Mouse (Mus musculus) embryonic facial prominence, embryonic 12.5 days (tissue): ENCODE data around the gene Taok3. TPM values are rescaled to one million over a fixed set of nuclear protein-coding genes. Genes with fewer than 3 reads are reported as not detected.

Experiments used
- ATAC-seq: fragments of 200-750 bp; cut with Nextera tagmentation; 2 replicates; pipeline ENCODE4 v1.8.0; 2017; ENCODE audit not compliant: insufficient number of reproducible peaks, insufficient read depth, low FRiP score, low TSS enrichment
- H3K27ac ChIP-seq: fragments of 300-500 bp; sonication (generic); 2 replicates; pipeline ENCODE4 v1.5.1; 2016; ENCODE audit warnings: mild to moderate bottlenecking
- H3K27me3 ChIP-seq: fragments of 300-500 bp; sonication (generic); 2 replicates; pipeline ENCODE4 v1.6.1; 2016; ENCODE audit warnings: mild to moderate bottlenecking, moderate library complexity
- H3K36me3 ChIP-seq: fragments of 300-500 bp; sonication (generic); 2 replicates; pipeline ENCODE4 v1.6.1; 2016; ENCODE audit warnings: mild to moderate bottlenecking
- H3K4me1 ChIP-seq: fragments of 300-500 bp; sonication (generic); 2 replicates; pipeline ENCODE4 v1.6.1; 2016
- H3K4me2 ChIP-seq: fragments of 300-500 bp; sonication (generic); replicated peaks from 2 replicates; pipeline ENCODE4 v1.6.1; 2016; ENCODE audit warnings: mild to moderate bottlenecking, moderate library complexity
- H3K4me3 ChIP-seq: fragments of 300-500 bp; sonication (generic); 2 replicates; pipeline ENCODE4 v1.5.1; 2016; ENCODE audit warnings: mild to moderate bottlenecking
- H3K9ac ChIP-seq: fragments of 300-500 bp; sonication (generic); 2 replicates; pipeline ENCODE4 v1.6.1; 2016; ENCODE audit warnings: mild to moderate bottlenecking, moderate library complexity
- H3K9me3 ChIP-seq: fragments of 300-500 bp; sonication (generic); 2 replicates; pipeline ENCODE4 v1.6.1; 2016; ENCODE audit warnings: mild to moderate bottlenecking, moderate library complexity
- WGBS: fragments of 180-500 bp; shearing (Covaris S2); methylation state at CpG from one replicate; pipeline ENCODE4 v1.1.7; 2016; 5-methylcytosine and 5-hydroxymethylcytosine counted together
- polyA plus RNA-seq: library from polyadenylated mRNA; unstranded; fragments of >200 nt; fragmentation: Nextera tagmentation; extraction: Ambion mirVana; gene quantifications from 2 replicates; pipeline ENCODE4 v1.2.1, GENCODE M21; 2016

Taok3 gene
- polyA plus RNA-seq, 1 experiment from 2014 or later: 12.1 TPM

DNA sequence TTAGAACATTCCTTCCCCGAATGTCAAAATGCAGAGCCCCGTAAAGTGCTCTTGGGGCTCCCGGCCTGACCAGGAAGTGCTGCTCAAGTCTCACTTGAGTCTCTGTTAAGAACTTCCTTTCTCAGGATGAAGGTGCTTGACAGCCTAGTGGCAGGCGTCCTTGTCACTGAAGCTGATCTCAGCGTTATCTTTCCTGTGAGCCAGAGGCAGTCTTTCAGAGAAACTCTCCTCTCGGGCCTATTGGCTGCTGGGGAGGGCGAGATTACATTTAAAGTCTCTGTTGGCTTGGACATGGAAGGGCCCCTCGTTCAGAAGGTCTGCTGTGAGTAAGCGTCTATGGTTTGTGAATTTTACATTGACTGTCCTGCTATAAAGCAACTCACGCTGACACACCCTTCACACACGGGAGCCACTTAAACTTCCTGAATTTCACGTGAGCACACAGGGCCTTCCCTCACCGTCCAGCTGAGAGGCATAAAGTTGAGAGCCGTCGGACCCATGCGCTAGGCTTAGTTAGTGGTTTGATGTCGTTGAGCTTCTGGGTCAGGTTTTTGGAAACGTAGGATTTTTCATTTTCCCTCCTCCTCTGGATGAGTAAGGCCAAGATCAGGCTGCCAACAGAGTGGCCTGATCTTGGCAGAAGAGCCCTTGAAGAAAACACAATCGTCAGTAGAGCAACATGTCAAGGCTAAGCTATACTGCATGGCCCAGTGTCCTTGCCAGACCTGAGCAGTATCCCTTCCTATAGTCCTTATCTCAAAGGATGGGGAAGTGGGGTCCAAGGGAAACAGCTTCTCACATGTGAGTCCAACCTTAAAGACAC is 14.3 kb downstream of the Taok3 start:
- H3K4me3 ChIP-seq: no peak overlapping the region
- no peak overlapping the region for H3K9ac ChIP-seq
- no peak overlapping the region for H3K27ac ChIP-seq
- H3K4me1 ChIP-seq: peaks cover 17% of the 10 kb centered on the region
- H3K36me3 ChIP-seq: no peaks in the 10 kb centered on the region
- H3K27me3 ChIP-seq: no peaks in the 10 kb centered on the region
- no peak overlapping the region for H3K4me2 ChIP-seq
- WGBS: 79% methylated on average over 19 of the region's 19 CpGs
- ATAC-seq: no peak
- H3K9me3 ChIP-seq: no peaks in the 10 kb centered on the region

DNA sequence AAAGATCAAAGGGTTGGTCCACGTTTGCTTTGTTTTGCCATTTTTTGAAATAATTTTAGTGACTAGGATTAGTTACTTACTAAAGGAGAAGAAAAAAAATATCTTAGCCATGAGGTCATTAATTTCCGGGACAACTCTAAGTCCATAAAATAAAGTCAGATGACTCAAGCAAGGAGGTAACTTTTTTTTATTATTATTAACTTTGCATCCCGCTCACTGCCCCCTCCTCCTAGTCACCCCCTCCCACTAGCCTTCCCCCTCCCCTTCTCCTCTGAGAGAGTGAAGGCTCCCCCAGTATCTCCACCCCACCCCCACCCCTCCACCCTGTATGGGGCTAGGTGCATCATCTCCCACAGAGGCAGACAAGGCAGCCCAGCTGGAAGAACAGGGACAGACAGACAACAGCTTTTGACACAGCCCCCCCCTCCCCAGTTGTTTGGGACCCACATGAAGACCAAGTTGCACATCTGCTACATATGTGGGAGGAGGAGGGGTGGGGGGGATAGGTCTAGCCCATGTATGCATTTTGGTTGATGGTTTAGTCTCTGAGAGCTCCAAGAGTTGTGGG is 15.0 kb downstream of the Taok3 start:
- ATAC-seq: no peak
- Histone ChIP-seq H3K27ac (no peak overlapping the region), H3K9ac (no peak overlapping the region), H3K9me3 (no peaks in the 10 kb centered on the region), H3K4me1 (peaks cover 17% of the 10 kb centered on the region), H3K27me3 (no peaks in the 10 kb centered on the region), H3K4me3 (no peak overlapping the region), H3K36me3 (no peaks in the 10 kb centered on the region), H3K4me2 (no peak overlapping the region)
- 70% methylated on average over 3 of the region's 3 CpGs for WGBS

DNA sequence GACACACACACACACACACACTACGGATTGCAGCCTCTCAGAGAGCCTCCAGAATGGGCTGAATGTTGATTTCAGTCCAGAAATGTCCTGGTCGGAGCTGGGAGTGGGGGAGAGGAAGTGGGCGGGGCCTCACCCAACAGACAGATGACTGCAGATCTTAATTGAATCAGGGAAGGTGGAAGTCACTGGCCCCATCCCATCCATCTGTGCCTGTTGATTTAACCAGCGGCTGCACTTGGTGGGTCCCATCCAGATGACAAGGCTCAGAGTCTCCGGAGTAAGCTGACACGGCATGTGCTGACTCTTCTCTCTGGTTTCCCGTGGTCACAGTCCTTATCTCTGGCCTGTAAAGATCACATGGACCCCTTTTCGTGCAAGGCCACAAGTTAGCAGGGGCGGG is 15.9 kb downstream of the Taok3 start:
- Histone ChIP-seq H3K9ac (no peak overlapping the region), H3K9me3 (no peaks in the 10 kb centered on the region), H3K4me1 (peaks cover 17% of the 10 kb centered on the region), H3K4me3 (no peak overlapping the region), H3K27ac (no peak overlapping the region), H3K4me2 (peak overlapping the region; percentile 22; the same call in 1 of the 2 replicates), H3K36me3 (no peaks in the 10 kb centered on the region), H3K27me3 (no peaks in the 10 kb centered on the region)
- WGBS: 19% methylated on average over 9 of the region's 9 CpGs
- ATAC-seq: peak; percentile 47; the same call in 1 of the 2 replicates

- no peaks in the 10 kb centered on the region for H3K9me3 ChIP-seq
- 80% methylated on average over 5 of the region's 5 CpGs for WGBS
- no peaks in the 10 kb centered on the region for H3K36me3 ChIP-seq
- H3K27ac ChIP-seq: no peak overlapping the region
- no peak overlapping the region for H3K9ac ChIP-seq
- H3K4me2 ChIP-seq: no peak overlapping the region
- H3K4me3 ChIP-seq: no peak overlapping the region
- peaks cover 17% of the 10 kb centered on the region for H3K4me1 ChIP-seq
- H3K27me3 ChIP-seq: no peaks in the 10 kb centered on the region
- ATAC-seq: no peak
Observed at GRCm38 (mm10) chr5:117136570-117136969, 16.6 kb downstream of the Taok3 start.

GRCm38 (mm10) chr5:117137011-117137410 is 17.1 kb downstream of the Taok3 start:
- Histone ChIP-seq H3K4me2 (no peak overlapping the region), H3K9me3 (no peaks in the 10 kb centered on the region), H3K9ac (no peak overlapping the region), H3K27ac (no peak overlapping the region), H3K4me1 (peaks cover 17% of the 10 kb centered on the region), H3K4me3 (no peak overlapping the region), H3K36me3 (no peaks in the 10 kb centered on the region), H3K27me3 (no peaks in the 10 kb centered on the region)
- WGBS: 69% methylated on average over 10 of the region's 10 CpGs
- no peak for ATAC-seq

GRCm38 (mm10) chr5:117137594-117137993 is 17.7 kb downstream of the Taok3 start:
- H3K9me3 ChIP-seq: no peaks in the 10 kb centered on the region
- 67% methylated on average over 8 of the region's 8 CpGs for WGBS
- H3K9ac ChIP-seq: no peak overlapping the region
- no peaks in the 10 kb centered on the region for H3K36me3 ChIP-seq
- no peak overlapping the region for H3K4me2 ChIP-seq
- ATAC-seq: no peak
- H3K4me1 ChIP-seq: peaks cover 17% of the 10 kb centered on the region
- no peaks in the 10 kb centered on the region for H3K27me3 ChIP-seq
- no peak overlapping the region for H3K27ac ChIP-seq
- H3K4me3 ChIP-seq: no peak overlapping the region

GRCm38 (mm10) chr5:117138295-117138988 is 18.5 kb downstream of the Taok3 start:
- no peak overlapping the region for H3K9ac ChIP-seq
- WGBS: 78% methylated on average over 11 of the region's 11 CpGs

GRCm38 (mm10) chr5:117139822-117140221 is 19.9 kb downstream of the Taok3 start:
- H3K4me1 ChIP-seq: peaks cover 17% of the 10 kb centered on the region
- whole genome bisulfite sequencing: 75% methylated on average over 8 of the region's 8 CpGs
- no peak overlapping the region for H3K4me2 ChIP-seq
- H3K27me3 ChIP-seq: no peaks in the 10 kb centered on the region
- no peak overlapping the region for H3K9ac ChIP-seq
- no peak overlapping the region for H3K4me3 ChIP-seq
- H3K27ac ChIP-seq: no peak overlapping the region
- ATAC-seq: no peak
- H3K36me3 ChIP-seq: no peaks in the 10 kb centered on the region
- no peaks in the 10 kb centered on the region for H3K9me3 ChIP-seq

More at GRCm38 (mm10) chr5:117138295-117138988, 18.5 kb downstream of the Taok3 start:
- H3K36me3 ChIP-seq: no peaks in the 10 kb centered on the region
- no peaks in the 10 kb centered on the region for H3K27me3 ChIP-seq
- no peak for ATAC-seq
- no peak overlapping the region for H3K4me3 ChIP-seq
- H3K4me1 ChIP-seq: peaks cover 17% of the 10 kb centered on the region
- no peaks in the 10 kb centered on the region for H3K9me3 ChIP-seq
- H3K27ac ChIP-seq: no peak overlapping the region
- H3K4me2 ChIP-seq: no peak overlapping the region

- H3K4me3 ChIP-seq: no peak overlapping the region
- H3K27ac ChIP-seq: no peak overlapping the region
- no peak overlapping the region for H3K4me2 ChIP-seq
- no peaks in the 10 kb centered on the region for H3K27me3 ChIP-seq
- H3K9me3 ChIP-seq: no peaks in the 10 kb centered on the region
- peaks cover 12% of the 10 kb centered on the region for H3K4me1 ChIP-seq
- H3K9ac ChIP-seq: no peak overlapping the region
- no peaks in the 10 kb centered on the region for H3K36me3 ChIP-seq
- ATAC-seq: no peak
- WGBS: 67% methylated on average over 7 of the region's 7 CpGs
Observed at GRCm38 (mm10) chr5:117140374-117140773, 20.4 kb downstream of the Taok3 start.

DNA sequence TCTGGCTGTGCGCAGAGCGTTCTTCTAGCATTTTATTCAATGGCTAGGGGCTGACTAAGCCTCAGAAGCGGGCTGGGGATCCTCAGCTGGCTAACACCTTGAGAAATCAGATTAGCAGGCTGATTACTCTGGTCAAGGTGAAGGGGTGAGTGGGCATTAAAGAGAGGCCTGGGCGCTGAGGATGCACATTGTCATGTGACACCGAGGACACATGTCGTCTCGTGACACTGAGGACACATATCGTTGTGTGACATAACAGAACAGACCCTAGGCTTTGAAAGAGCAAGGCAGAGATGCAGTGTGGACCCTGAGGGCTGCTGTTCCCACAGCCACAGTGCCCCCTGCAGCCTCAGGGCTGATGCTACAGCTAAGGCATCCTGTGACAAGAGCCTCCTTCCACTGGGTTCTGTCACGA is 23.8 kb downstream of the Taok3 start:
- H3K4me3 ChIP-seq: no peak overlapping the region
- no peak for ATAC-seq
- no peaks in the 10 kb centered on the region for H3K4me1 ChIP-seq
- no peak overlapping the region for H3K9ac ChIP-seq
- H3K36me3 ChIP-seq: no peaks in the 10 kb centered on the region
- no peak overlapping the region for H3K4me2 ChIP-seq
- H3K27me3 ChIP-seq: no peaks in the 10 kb centered on the region
- H3K27ac ChIP-seq: no peak overlapping the region
- WGBS: 55% methylated on average over 9 of the region's 9 CpGs
- H3K9me3 ChIP-seq: no peaks in the 10 kb centered on the region

- Histone ChIP-seq H3K9ac (no peak overlapping the region), H3K36me3 (no peaks in the 10 kb centered on the region), H3K27me3 (no peaks in the 10 kb centered on the region), H3K4me1 (no peaks in the 10 kb centered on the region), H3K27ac (no peak overlapping the region), H3K9me3 (no peaks in the 10 kb centered on the region; the same call in 1 of the 2 replicates), H3K4me3 (no peak overlapping the region), H3K4me2 (no peak overlapping the region)
- no peak for ATAC-seq
Observed at GRCm38 (mm10) chr5:117146165-117146564, 26.2 kb downstream of the Taok3 start.
